Mouse (Mus musculus): ENCODE measurements at regions not wholly inside any gene's neighbourhood (a gene's known extent, or its start where the extent isn't known, plus 50 kb on each side); places are given as distances from the start of the nearest gene placed in this dataset.
"Not testable (repeated sequence)": the region's sequence is repeated elsewhere in the genome, so short reads cannot be mapped to it uniquely, and the experiment has no call there.

DNA sequence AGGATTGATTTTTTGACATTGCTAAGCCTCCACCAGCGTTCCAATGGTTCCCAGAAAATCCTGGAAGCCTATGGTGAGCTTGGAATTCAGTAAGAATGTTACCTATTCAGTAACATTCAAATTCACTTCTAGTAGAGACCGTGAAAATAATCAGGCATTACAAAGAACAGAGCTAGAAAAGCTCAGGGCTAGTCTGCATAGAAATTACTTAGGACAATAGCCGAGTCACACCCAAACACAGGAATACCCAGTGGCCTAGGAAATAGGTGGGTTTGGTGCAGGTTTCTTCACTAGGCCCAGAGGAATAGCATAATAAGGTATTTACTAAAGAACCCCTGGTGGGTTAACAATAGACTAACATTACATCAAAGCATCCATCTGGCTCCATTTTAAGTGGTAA lies 177.6 kb upstream of the Meis2 start:
- not testable (repeated sequence) for TF ChIP-seq CTCF, EP300 (IDR thresholded peaks at IDR 0.05)
